Mouse (Mus musculus) mature B cell (primary cell): ENCODE data around the gene Bcap31.
"Not testable (repeated sequence)": the region's sequence is repeated elsewhere in the genome, so short reads cannot be mapped to it uniquely, and the experiment has no call there.

ENCODE experiments used
- in situ Hi-C: fragments of 300-500 bp; cut with MboI; formaldehyde crosslinking; loops from 2 replicates; pipeline ENCODE4 v1.14.3; 2019

Gene Bcap31

GRCm38 (mm10) chrX:73716109-73716661 is at the start of gene Bcap31, which contains the start of gene Abcd1:
Bcap31 (minus strand) TSS chrX:73716175.
Abcd1 (plus strand) TSS chrX:73716597.
- in situ Hi-C loops: no loop called here

- in situ Hi-C loops: no loop called here
Measured at GRCm38 (mm10) chrX:73765311-73765710, 49.3 kb upstream of the Bcap31 start.

GRCm38 (mm10) chrX:73758611-73759290 is 42.8 kb upstream of the Bcap31 start:
- in situ Hi-C loops: no loop called here

GRCm38 (mm10) chrX:73756334-73757140 is 40.6 kb upstream of the Bcap31 start, which contains the start of gene Plxnb3:
Plxnb3 (plus strand) TSS chrX:73757090.
- in situ Hi-C loops: no loop called here

- in situ Hi-C loops: no loop called here
Measured at GRCm38 (mm10) chrX:73748977-73749376, 33.0 kb upstream of the Bcap31 start.

GRCm38 (mm10) chrX:73744774-73745481 is 29.0 kb upstream of the Bcap31 start:
- in situ Hi-C loops: no loop called here

- in situ Hi-C loops: not testable (repeated sequence)
Measured at GRCm38 (mm10) chrX:73739841-73740240, 23.9 kb upstream of the Bcap31 start.

GRCm38 (mm10) chrX:73739151-73739550 is 23.2 kb upstream of the Bcap31 start:
- in situ Hi-C loops: no loop called here

GRCm38 (mm10) chrX:73738155-73738554 is 22.2 kb upstream of the Bcap31 start:
- in situ Hi-C loops: no loop called here

GRCm38 (mm10) chrX:73730908-73731307 is 14.9 kb upstream of the Bcap31 start:
- in situ Hi-C loops: no loop called here

- in situ Hi-C loops: no loop called here
Measured at GRCm38 (mm10) chrX:73718686-73719362, 2.8 kb upstream of the Bcap31 start.

GRCm38 (mm10) chrX:73718271-73718670 is 2.3 kb upstream of the Bcap31 start:
- in situ Hi-C loops: no loop called here

GRCm38 (mm10) chrX:73717667-73718066 is 1.7 kb upstream of the Bcap31 start:
- in situ Hi-C loops: no loop called here

- in situ Hi-C loops: no loop called here
Measured at GRCm38 (mm10) chrX:73716709-73717545, 952 bp upstream of the Bcap31 start.

GRCm38 (mm10) chrX:73715476-73716108 is 383 bp downstream of the Bcap31 start:
- in situ Hi-C loops: no loop called here

GRCm38 (mm10) chrX:73700472-73700871 is 15.5 kb downstream of the Bcap31 start:
- in situ Hi-C loops: no loop called here

GRCm38 (mm10) chrX:73690917-73691629 is 24.9 kb downstream of the Bcap31 start:
- in situ Hi-C loops: no loop called here

- in situ Hi-C loops: no loop called here
Measured at GRCm38 (mm10) chrX:73685629-73686028, 30.3 kb downstream of the Bcap31 start.

GRCm38 (mm10) chrX:73684978-73685377 is 31.0 kb downstream of the Bcap31 start:
- in situ Hi-C loops: no loop called here
